Mouse (Mus musculus): ENCODE measurements around the gene Gpr107. TPM values are rescaled to one million over a fixed set of nuclear protein-coding genes. Genes with fewer than 3 reads are reported as not detected.

Gene Gpr107
- polyA plus RNA-seq, 1 experiment from 2014 or later = 42.2 TPM

DNA sequence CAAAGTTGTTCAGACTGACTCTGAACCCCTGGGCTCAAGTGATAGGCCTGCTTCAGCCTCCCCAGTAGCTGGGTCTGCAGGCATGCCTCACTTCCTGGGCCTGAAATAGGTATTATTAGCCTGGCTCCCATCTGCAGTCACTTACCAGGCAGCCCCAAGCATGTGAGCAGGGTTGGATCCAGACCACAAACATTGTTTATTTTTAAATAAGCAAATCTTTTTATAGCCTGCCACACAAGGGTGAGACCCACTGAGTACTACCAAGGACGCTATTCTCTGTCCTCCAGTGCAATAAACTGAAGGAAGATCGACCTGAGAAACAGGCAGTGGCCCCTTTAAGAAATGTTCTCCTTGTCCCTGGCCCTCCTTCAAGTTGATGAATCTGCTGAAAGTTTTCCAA, 27.4 kb upstream of the Gpr107 start:
- Histone ChIP-seq H3K4me1 (replicated peaks; ENCODE audit: control insufficient read depth, insufficient read depth, low read length) (peaks cover 9% of the 10 kb centered on the region; the same call in 1 of the 2 replicates), H3K4me3 (replicated peaks; ENCODE audit: low read length) (no peak overlapping the region), H3K27ac (ENCODE audit: low read length) (no peak overlapping the region), H3K27me3 (replicated peaks; ENCODE audit: control insufficient read depth, insufficient read depth, low read length) (no peaks in the 10 kb centered on the region), H3K9me3 (ENCODE audit: control insufficient read depth, low read length) (no peaks in the 10 kb centered on the region), H3K36me3 (ENCODE audit: control insufficient read depth, insufficient read depth) (no peaks in the 10 kb centered on the region), H3K4me2 (ENCODE audit: low read length) (no peak overlapping the region), H3K9ac (replicated peaks; ENCODE audit: low read depth, low read length) (no peak overlapping the region)
- ATAC-seq = no peak
- 75% methylated on average over 2 of the region's 2 CpGs for WGBS

DNA sequence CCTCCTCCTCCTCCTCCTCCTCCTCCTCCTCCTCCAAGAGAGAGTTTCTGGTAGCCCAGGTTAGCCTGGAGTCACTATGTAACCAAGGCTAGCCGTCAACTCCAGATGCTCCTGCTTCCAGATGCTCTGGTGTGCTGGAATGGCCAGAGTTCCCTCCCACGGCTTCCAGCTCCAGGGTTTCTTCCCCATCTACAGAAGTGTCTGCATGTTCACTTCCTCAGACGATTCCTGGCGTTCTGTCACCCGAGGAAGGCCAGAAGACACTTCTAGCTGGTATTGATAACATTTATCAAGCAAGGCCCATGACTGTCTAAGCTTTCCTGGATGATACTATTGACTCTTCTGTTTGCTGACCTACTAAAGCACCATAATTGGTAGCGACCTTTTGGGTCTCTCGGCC, 27.0 kb upstream of the Gpr107 start:
- Histone ChIP-seq H3K4me2 (ENCODE audit: low read length) (no peak overlapping the region), H3K27me3 (replicated peaks; ENCODE audit: control insufficient read depth, insufficient read depth, low read length) (no peaks in the 10 kb centered on the region), H3K36me3 (ENCODE audit: control insufficient read depth, insufficient read depth) (no peaks in the 10 kb centered on the region), H3K9me3 (ENCODE audit: control insufficient read depth, low read length) (no peaks in the 10 kb centered on the region), H3K4me1 (replicated peaks; ENCODE audit: control insufficient read depth, insufficient read depth, low read length) (peaks cover 5% of the 10 kb centered on the region; the same call in 1 of the 2 replicates), H3K4me3 (replicated peaks; ENCODE audit: low read length) (no peak overlapping the region), H3K27ac (ENCODE audit: low read length) (no peak overlapping the region), H3K9ac (replicated peaks; ENCODE audit: low read depth, low read length) (no peak overlapping the region)
- ATAC-seq = no peak
- 86% methylated on average over 7 of the region's 7 CpGs for WGBS

DNA sequence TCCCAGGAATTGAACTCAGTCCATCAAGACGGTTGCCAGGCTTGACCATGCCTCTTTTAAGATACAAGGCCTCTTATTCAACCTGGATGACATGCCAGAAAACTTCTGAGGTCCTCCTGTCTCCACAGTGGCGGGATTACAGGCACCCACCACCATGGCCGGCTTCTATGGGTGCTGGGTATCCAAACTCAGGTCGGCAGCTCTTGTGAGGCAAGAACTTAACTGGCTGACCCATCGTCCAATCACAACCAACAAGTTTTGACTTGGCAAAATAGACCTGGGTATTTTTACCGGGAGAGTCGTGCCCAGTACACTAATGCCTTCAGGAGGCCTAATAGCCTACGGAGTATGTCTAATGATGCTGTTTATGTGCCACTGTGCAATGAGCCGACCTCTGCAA, 26.1 kb upstream of the Gpr107 start:
- no peak overlapping the region for H3K9ac ChIP-seq (replicated peaks; ENCODE audit: low read depth, low read length)
- 88% methylated on average over 9 of the region's 9 CpGs for WGBS
- peaks cover 5% of the 10 kb centered on the region; the same call in 1 of the 2 replicates for H3K4me1 ChIP-seq (replicated peaks; ENCODE audit: control insufficient read depth, insufficient read depth, low read length)
- H3K36me3 ChIP-seq (ENCODE audit: control insufficient read depth, insufficient read depth) = no peaks in the 10 kb centered on the region
- no peak overlapping the region for H3K4me2 ChIP-seq (ENCODE audit: low read length)
- no peak overlapping the region for H3K27ac ChIP-seq (ENCODE audit: low read length)
- no peak for ATAC-seq
- H3K9me3 ChIP-seq (ENCODE audit: control insufficient read depth, low read length) = no peaks in the 10 kb centered on the region
- no peak overlapping the region for H3K4me3 ChIP-seq (replicated peaks; ENCODE audit: low read length)
- H3K27me3 ChIP-seq (replicated peaks; ENCODE audit: control insufficient read depth, insufficient read depth, low read length) = no peaks in the 10 kb centered on the region

DNA sequence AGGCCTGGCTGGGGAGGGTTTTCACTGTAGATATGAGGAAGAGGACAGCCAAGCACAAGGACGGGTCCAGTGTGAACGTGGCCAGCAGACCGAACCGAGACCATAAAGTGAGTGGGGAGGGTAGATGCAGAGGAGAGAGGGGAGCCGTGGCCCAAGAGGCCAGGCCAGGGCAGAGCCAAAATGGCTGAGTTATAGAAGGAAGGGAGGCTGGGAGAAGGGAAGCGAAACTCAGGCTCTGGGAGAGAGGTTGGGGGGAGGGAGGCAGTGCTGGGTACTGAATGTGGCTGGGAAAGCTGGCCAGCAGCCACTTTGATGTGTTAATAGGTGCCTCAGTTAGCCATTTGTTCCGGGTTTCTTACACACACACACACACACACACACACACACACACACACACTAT, 24.9 kb upstream of the Gpr107 start:
- H3K9me3 ChIP-seq (ENCODE audit: control insufficient read depth, low read length) = no peaks in the 10 kb centered on the region
- no peaks in the 10 kb centered on the region for H3K27me3 ChIP-seq (replicated peaks; ENCODE audit: control insufficient read depth, insufficient read depth, low read length)
- H3K4me2 ChIP-seq (ENCODE audit: low read length) = no peak overlapping the region
- WGBS = 62% methylated on average over 7 of the region's 7 CpGs
- H3K4me1 ChIP-seq (replicated peaks; ENCODE audit: control insufficient read depth, insufficient read depth, low read length) = peaks cover 5% of the 10 kb centered on the region; the same call in 1 of the 2 replicates
- no peak overlapping the region for H3K27ac ChIP-seq (ENCODE audit: low read length)
- no peaks in the 10 kb centered on the region for H3K36me3 ChIP-seq (ENCODE audit: control insufficient read depth, insufficient read depth)
- H3K4me3 ChIP-seq (replicated peaks; ENCODE audit: low read length) = no peak overlapping the region
- no peak for ATAC-seq
- H3K9ac ChIP-seq (replicated peaks; ENCODE audit: low read depth, low read length) = no peak overlapping the region

DNA sequence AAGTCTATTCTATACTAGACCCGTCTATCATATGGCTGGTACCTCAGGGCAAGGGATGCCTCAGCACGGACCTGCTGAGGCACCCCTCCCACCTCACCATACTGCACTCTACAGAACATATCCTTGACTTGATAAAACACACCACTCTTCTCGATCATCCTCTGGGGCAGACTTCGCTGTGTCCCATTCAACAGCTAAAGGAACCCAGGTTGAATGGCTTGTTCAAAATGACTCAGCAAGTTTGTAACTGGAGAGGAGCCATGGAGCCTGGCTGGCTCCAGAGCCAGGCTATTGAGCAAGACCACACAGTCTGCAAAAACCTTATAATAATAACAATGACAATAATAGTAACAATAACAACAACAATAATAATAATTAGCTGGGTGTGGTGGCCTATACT, 24.2 kb upstream of the Gpr107 start:
- Histone ChIP-seq H3K4me2 (ENCODE audit: low read length) (no peak overlapping the region), H3K9me3 (ENCODE audit: control insufficient read depth, low read length) (no peaks in the 10 kb centered on the region), H3K27me3 (replicated peaks; ENCODE audit: control insufficient read depth, insufficient read depth, low read length) (no peaks in the 10 kb centered on the region), H3K4me1 (replicated peaks; ENCODE audit: control insufficient read depth, insufficient read depth, low read length) (peaks cover 5% of the 10 kb centered on the region; the same call in 1 of the 2 replicates), H3K9ac (replicated peaks; ENCODE audit: low read depth, low read length) (no peak overlapping the region), H3K4me3 (replicated peaks; ENCODE audit: low read length) (no peak overlapping the region), H3K36me3 (ENCODE audit: control insufficient read depth, insufficient read depth) (no peaks in the 10 kb centered on the region), H3K27ac (ENCODE audit: low read length) (no peak overlapping the region)
- no peak for ATAC-seq
- WGBS = 69% methylated on average over 4 of the region's 4 CpGs

DNA sequence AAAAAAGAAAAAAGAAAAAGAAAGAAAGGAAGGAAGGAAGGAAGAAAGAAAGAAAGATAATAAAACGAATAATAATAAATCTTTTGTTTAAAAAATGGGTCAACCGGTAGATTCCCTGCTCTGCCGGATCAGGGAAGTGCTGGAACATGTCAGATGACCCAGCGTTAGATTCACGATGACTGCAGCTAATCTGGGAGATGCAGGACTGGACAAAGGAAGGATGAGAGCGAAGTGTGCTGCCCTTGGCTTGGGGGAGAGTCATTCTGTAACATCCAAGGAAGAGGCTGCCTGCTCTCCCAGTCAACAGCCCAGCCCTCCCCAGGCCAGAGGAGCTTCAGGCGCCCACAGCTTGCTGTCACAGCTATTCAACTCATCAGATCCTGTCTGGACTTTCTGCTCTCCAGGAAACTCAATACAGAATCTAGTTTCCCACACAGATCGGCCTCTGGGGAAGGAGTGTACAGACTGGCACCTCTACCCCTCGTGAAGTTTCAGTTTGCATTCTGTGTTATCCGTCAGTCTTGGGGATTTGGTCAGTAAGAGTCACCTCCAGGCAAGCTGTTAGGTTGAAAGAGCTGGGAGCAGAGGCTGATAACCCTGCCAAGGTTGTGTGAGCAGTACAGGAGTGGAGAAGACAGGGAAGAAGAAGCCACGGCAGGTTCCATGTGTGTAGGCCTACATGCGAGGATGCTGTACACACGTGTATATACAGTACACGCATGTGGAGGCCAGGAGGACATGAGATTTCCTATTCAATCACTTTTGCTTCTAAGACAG, 22.2 kb upstream of the Gpr107 start:
- Histone ChIP-seq H3K27ac (ENCODE audit: low read length) (no peak overlapping the region), H3K4me1 (replicated peaks; ENCODE audit: control insufficient read depth, insufficient read depth, low read length) (peaks cover 5% of the 10 kb centered on the region; the same call in 1 of the 2 replicates), H3K27me3 (replicated peaks; ENCODE audit: control insufficient read depth, insufficient read depth, low read length) (no peaks in the 10 kb centered on the region), H3K36me3 (ENCODE audit: control insufficient read depth, insufficient read depth) (no peaks in the 10 kb centered on the region), H3K9me3 (ENCODE audit: control insufficient read depth, low read length) (no peaks in the 10 kb centered on the region), H3K4me2 (ENCODE audit: low read length) (no peak overlapping the region), H3K9ac (replicated peaks; ENCODE audit: low read depth, low read length) (no peak overlapping the region), H3K4me3 (replicated peaks; ENCODE audit: low read length) (no peak overlapping the region)
- WGBS = 89% methylated on average over 14 of the region's 14 CpGs
- no peak for ATAC-seq

DNA sequence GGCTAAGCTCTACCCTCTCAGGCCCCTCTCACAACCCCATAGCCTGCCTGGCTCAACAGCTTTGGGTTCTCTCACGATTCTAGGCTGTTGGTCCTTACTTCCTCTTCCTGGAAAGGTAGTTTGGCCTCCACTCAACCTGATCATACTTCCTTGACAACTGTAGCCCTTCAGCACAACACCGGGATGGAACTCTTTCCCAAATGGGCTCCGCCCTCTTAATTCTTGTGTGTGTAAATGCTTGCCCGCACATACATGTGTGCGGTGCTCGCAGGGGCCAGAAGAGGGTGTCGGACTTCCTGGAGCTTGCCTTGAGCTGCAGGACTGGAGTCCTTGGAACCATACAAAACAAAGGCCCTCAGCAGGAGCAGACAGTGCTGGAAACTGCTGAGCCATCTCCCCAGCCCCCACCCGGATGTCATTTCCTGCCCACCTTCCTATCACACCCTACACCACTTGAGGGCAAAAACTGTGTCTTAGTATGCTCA, 21.3 kb upstream of the Gpr107 start:
- ATAC-seq = no peak
- H3K27ac ChIP-seq (ENCODE audit: low read length) = no peak overlapping the region
- no peak overlapping the region for H3K9ac ChIP-seq (replicated peaks; ENCODE audit: low read depth, low read length)
- no peaks in the 10 kb centered on the region for H3K36me3 ChIP-seq (ENCODE audit: control insufficient read depth, insufficient read depth)
- H3K4me2 ChIP-seq (ENCODE audit: low read length) = no peak overlapping the region
- peaks cover 5% of the 10 kb centered on the region; the same call in 1 of the 2 replicates for H3K4me1 ChIP-seq (replicated peaks; ENCODE audit: control insufficient read depth, insufficient read depth, low read length)
- no peak overlapping the region for H3K4me3 ChIP-seq (replicated peaks; ENCODE audit: low read length)
- H3K27me3 ChIP-seq (replicated peaks; ENCODE audit: control insufficient read depth, insufficient read depth, low read length) = no peaks in the 10 kb centered on the region
- WGBS = 81% methylated on average over 8 of the region's 8 CpGs
- H3K9me3 ChIP-seq (ENCODE audit: control insufficient read depth, low read length) = no peaks in the 10 kb centered on the region

DNA sequence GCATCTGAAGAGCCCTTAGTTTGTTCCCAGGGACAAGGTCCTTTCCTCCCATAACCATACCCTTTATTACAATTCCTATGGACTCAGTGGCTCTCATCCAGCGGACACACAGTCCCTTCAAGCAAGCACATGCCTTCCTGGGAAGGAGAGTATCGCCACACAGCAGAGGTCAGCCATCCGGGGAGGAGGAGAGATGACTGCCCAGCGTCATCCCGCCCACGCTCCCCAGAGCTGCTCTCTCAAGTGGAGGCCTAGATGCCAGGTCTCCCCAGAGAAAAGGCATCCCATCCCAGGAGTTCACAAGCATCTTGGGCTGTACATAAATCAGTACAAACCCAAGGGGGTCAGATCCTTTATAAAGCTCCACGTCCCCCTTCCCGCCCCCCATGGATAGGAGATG, 19.4 kb upstream of the Gpr107 start:
- Histone ChIP-seq H3K4me2 (ENCODE audit: low read length) (no peak overlapping the region), H3K27ac (ENCODE audit: low read length) (no peak overlapping the region), H3K9me3 (ENCODE audit: control insufficient read depth, low read length) (no peaks in the 10 kb centered on the region), H3K4me3 (replicated peaks; ENCODE audit: low read length) (no peak overlapping the region), H3K4me1 (replicated peaks; ENCODE audit: control insufficient read depth, insufficient read depth, low read length) (no peaks in the 10 kb centered on the region), H3K27me3 (replicated peaks; ENCODE audit: control insufficient read depth, insufficient read depth, low read length) (no peaks in the 10 kb centered on the region), H3K9ac (replicated peaks; ENCODE audit: low read depth, low read length) (no peak overlapping the region), H3K36me3 (ENCODE audit: control insufficient read depth, insufficient read depth) (no peaks in the 10 kb centered on the region)
- 70% methylated on average over 8 of the region's 8 CpGs for WGBS
- ATAC-seq = no peak

DNA sequence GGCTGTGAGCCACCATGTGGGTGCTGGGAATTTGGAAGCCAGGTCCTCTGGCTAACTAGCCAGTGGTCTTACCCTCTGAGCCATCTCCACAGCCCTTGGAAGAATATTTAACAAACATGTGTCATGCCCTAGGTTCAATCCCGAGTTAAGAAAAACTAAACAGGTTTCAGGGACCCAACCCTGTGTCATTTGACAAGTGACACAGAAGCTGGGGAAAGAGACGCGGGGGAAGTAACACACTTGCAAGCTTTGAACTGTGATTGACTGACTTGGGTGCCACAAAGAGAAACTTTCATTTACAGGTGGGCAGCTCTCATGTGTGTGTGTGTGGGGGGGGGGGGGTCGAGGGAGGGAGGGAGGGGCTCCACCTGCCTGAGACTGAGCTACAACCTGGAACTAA, 18.1 kb upstream of the Gpr107 start:
- no peaks in the 10 kb centered on the region for H3K27me3 ChIP-seq (replicated peaks; ENCODE audit: control insufficient read depth, insufficient read depth, low read length)
- no peak overlapping the region for H3K4me2 ChIP-seq (ENCODE audit: low read length)
- no peaks in the 10 kb centered on the region for H3K4me1 ChIP-seq (replicated peaks; ENCODE audit: control insufficient read depth, insufficient read depth, low read length)
- no peak for ATAC-seq
- WGBS = 81% methylated on average over 4 of the region's 4 CpGs
- H3K36me3 ChIP-seq (ENCODE audit: control insufficient read depth, insufficient read depth) = no peaks in the 10 kb centered on the region
- H3K27ac ChIP-seq (ENCODE audit: low read length) = no peak overlapping the region
- no peak overlapping the region for H3K4me3 ChIP-seq (replicated peaks; ENCODE audit: low read length)
- no peak overlapping the region for H3K9ac ChIP-seq (replicated peaks; ENCODE audit: low read depth, low read length)
- H3K9me3 ChIP-seq (ENCODE audit: control insufficient read depth, low read length) = no peaks in the 10 kb centered on the region
